In genomic region chr10:80105460-80105859, GRCm38 (mm10) we compare ENCODE assay signal across 8 mouse cellular contexts. TPM values are rescaled to one million over a fixed set of nuclear protein-coding genes. Genes with fewer than 3 reads are reported as not detected.
DNase-seq lines count a peak whose midpoint lies in the region; ATAC-seq and TF ChIP-seq lines count a peak whose summit lies in the region.

Gene Sbno2, minus strand, starts transcription at chr10:80105571.

- no peak for ATAC-seq in limb, embryonic 15.5 days (ENCODE audit: insufficient number of reproducible peaks, low FRiP score, low TSS enrichment, low read depth)

- no peak for TF ChIP-seq POLR2A in small intestine, adult 2 months (IDR thresholded peaks at IDR 0.05; ENCODE audit: low read depth, low read length)

- no peaks in the 10 kb centered on the region for H3K9me3 ChIP-seq in limb, embryonic 15.5 days

- 0 out of 2 replicates have a peak within 1 kb of the TSS, but pooled peaks have one; percentile 1 for H3K9ac ChIP-seq in limb, embryonic 15.5 days

- no peaks in the 10 kb centered on the region for H3K27me3 ChIP-seq in limb, embryonic 15.5 days
- no peaks in the 10 kb centered on the region for H3K27me3 ChIP-seq in small intestine, adult 2 months (ENCODE audit: control insufficient read depth, insufficient read depth, low read length)

- peak within 1 kb of the TSS; percentile 17; the same call in 1 of the 2 replicates for H3K4me2 ChIP-seq in limb, embryonic 15.5 days

- no peak within 1 kb of the TSS for H3K4me3 ChIP-seq in left cerebral cortex, adult 2 months
- peak within 1 kb of the TSS; percentile 16; the same call in 1 of the 2 replicates for H3K4me3 ChIP-seq in limb, embryonic 15.5 days
- peak within 1 kb of the TSS; percentile 15 for H3K4me3 ChIP-seq in small intestine, adult 2 months (ENCODE audit: low read depth, low read length)

- no peak for DNase-seq in left cerebral cortex, adult 2 months (ENCODE audit: extremely low spot score in 1 of 2, low spot score in 2 of 2)
- no peak for DNase-seq in left cerebral cortex, adult 11 months (ENCODE audit: low spot score)
- DNase-seq in adrenal gland, postnatal 36 days: no peak
- no peak for DNase-seq in heart, postnatal 25 days (ENCODE audit: low spot score)
- no peak for DNase-seq in testis, postnatal 14 days (ENCODE audit: low spot score)
- no peak for DNase-seq in c-Kit-positive CD71-positive TER-119-positive erythroid progenitor cells, embryonic 14.5 days (ENCODE audit: low spot score)

- TF ChIP-seq CTCF in left cerebral cortex, adult 2 months (IDR thresholded peaks at IDR 0.05): no peak
- TF ChIP-seq CTCF in small intestine, adult 2 months (IDR thresholded peaks at IDR 0.05; ENCODE audit: extremely low read depth, insufficient read length, insufficient replicate concordance, low read depth, low read length): no peak

- no peak within 1 kb of the TSS for H3K27ac ChIP-seq in left cerebral cortex, adult 2 months
- peak within 1 kb of the TSS; percentile 73 for H3K27ac ChIP-seq in limb, embryonic 15.5 days
- H3K27ac ChIP-seq in small intestine, adult 2 months (ENCODE audit: insufficient read depth, low read depth, low read length): peak within 1 kb of the TSS; percentile 92

- intact Hi-C loops in left cerebral cortex, adult 2 months (cut with DNase I): no loop called here
- intact Hi-C loops in heart, postnatal 25 days (cut with DNase I): no loop called here

- no peaks in the 10 kb centered on the region for H3K36me3 ChIP-seq in limb, embryonic 15.5 days
- H3K36me3 ChIP-seq in small intestine, adult 2 months (ENCODE audit: control insufficient read depth, insufficient read depth, low read length): no peaks in the 10 kb centered on the region

- H3K4me1 ChIP-seq in limb, embryonic 15.5 days: peaks cover 24% of the 10 kb centered on the region
- peaks cover 18% of the 10 kb centered on the region for H3K4me1 ChIP-seq in small intestine, adult 2 months (ENCODE audit: control insufficient read depth, insufficient read depth, insufficient read length, low read length)

- WGBS in limb, embryonic 15.5 days: 59% methylated on average over 5 of the region's 5 CpGs
- 52% methylated on average over 5 of the region's 5 CpGs for WGBS in small intestine, adult 2 months

RNA-seq across cellular contexts. Expression of gene Sbno2, which starts in this region (rescaled TPM):
- total RNA-seq in left cerebral cortex, adult 2 months (2021): 10 to 100 TPM; 21.4 to 22.1 TPM
- total RNA-seq in adrenal gland, postnatal 36 days (2021): 10 to 100 TPM; 49.3 to 51.3 TPM
- total RNA-seq in heart, postnatal 25 days (2021): 10 to 100 TPM; 11.0 to 11.6 TPM
- polyA plus RNA-seq in limb, embryonic 15.5 days (2015; fragmentation: Nextera tagmentation; extraction: Ambion mirVana): 19.7 and 19.8 TPM in 2 replicates
- 61.2 and 126 TPM in 2 replicates for polyA plus RNA-seq in small intestine, adult 2 months (2012; rRNA removed)
